Mouse (Mus musculus) megakaryocyte, embryonic 14.5 days (primary cell): ENCODE results near the gene Ap5s1.

Experiments used
- FLI1 ChIP-seq: IDR thresholded peaks from 2 replicates; pipeline ENCODE4 v1.6.1; 2012; ENCODE audit warnings: low read length, inconsistent platforms, mixed read lengths
- GATA1 ChIP-seq: IDR thresholded peaks from 3 replicates; pipeline ENCODE4 v1.6.1; 2012; ENCODE audit warnings: mixed read lengths, low read length, inconsistent platforms, borderline replicate concordance

- TF ChIP-seq GATA1, result no peak
- TF ChIP-seq FLI1, result no peak
These were observed 16.7 kb downstream of the Ap5s1 start for GRCm38 (mm10) chr2:131223569-131223968.
